Mouse (Mus musculus): ENCODE measurements at regions not wholly inside any gene's neighbourhood (a gene's known extent, or its start where the extent isn't known, plus 50 kb on each side); places are given as distances from the start of the nearest gene placed in this dataset.
A peak's percentile ranks its signal among the peaks of the same experiment; 100 is the strongest.

- DNase-seq, result peak in 1 of 2 experiments; percentile 23
- intact Hi-C loops (cut with DNase I), result no loop called here
Observed at GRCm38 (mm10) chr14:105950924-105951323, 54.3 kb upstream of the Spry2 start.

DNA sequence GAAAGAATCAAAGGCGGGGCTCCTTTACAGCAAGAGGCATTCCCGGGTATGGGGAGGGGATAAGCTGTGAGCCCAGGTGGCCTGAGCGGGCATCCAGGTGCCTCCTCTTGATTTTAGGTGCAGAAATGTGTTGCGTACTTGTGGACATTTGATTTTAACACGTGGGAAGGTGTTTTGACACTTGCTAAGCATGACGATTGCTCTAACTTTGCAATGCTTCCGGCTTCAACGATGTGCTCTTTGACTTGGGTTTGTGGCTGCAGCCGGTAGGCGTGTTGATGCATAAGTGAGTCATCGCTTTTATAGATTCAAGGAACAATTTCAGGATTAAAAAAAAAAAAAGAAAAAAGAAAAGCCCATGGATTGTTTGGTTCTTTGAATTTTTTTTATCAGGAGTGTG lies 58.5 kb upstream of the Spry2 start:
- intact Hi-C loops (cut with DNase I), result no loop called here
- no peak for DNase-seq

DNA sequence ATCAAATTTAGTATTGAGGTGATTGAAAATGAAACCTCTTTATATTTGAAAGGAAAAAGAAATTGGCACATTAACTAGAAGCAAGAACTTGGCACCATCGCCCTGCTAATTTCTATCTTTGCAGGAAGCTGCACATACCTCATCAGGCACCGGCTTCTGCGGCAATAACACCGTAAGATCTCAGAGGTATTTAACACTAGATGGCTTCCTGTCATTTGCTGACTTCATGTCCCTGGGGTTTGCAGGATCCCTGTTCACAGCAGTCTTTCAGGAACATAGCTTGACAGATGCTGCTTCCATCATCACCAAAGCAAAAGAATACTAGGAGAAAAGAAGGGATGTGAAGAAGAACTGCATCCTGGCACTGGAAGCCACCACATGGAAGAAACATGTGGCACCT lies 60.2 kb upstream of the Spry2 start:
- no peak for DNase-seq
- intact Hi-C loops (cut with DNase I), result no loop called here

GRCm38 (mm10) chr14:105958005-105958404 lies 61.4 kb upstream of the Spry2 start:
- intact Hi-C loops (cut with DNase I), result no loop called here
- no peak for DNase-seq

GRCm38 (mm10) chr14:105979544-105980323 lies 83.1 kb upstream of the Spry2 start:
- DNase-seq, result peak in 1 of 2 experiments; percentile 46
- intact Hi-C loops (cut with DNase I), result loop anchor here (5.0 to 10.0 kb wide), 2 partner anchors 348 to 405 kb away; no protein-coding TSS in a partner anchor

DNA sequence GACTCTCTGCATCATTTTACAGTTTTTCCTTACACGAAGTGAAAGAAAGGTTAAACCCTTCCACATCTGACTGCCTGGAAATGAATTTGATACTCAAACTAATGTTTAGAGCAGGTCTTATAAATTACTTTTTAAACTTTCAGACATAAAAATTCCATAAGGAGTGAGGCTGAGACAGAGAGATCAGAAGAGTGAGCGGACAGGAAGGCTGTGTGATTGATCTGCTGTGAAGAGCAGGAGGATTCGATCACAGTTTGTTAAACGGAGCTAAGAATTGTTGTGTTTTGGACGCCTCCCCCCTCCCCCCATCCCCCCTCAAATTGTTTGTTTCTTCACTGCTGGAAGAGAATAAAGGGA lies 83.7 kb upstream of the Spry2 start:
- no peak for DNase-seq
- intact Hi-C loops (cut with DNase I), result loop anchor here (5.0 to 10.0 kb wide), 2 partner anchors 347 to 404 kb away; no protein-coding TSS in a partner anchor

GRCm38 (mm10) chr14:105987341-105987882 lies 90.8 kb upstream of the Spry2 start:
- intact Hi-C loops (cut with DNase I), result loop anchor here (10.0 kb wide), 1 partner anchor 397 kb away; no protein-coding TSS in a partner anchor
- DNase-seq, result no peak

DNA sequence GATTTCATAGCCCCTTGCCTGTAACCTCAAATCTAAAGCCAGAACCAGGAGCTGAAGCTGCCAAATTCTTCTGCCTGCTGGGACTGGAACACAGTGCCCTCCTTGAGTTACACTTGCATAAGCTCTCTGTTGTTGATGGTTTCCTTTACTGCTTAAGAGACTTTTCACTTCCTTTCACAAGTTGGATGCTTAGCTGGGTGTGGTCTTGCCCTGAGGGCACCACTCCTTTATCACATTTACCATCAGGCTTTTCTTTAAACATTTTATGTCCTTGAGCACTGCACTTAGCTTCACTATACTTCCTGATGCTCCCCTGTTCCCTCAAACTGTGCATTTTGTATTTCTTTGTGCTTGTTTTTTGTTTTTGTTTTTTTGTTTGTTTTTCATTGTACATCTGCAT lies 92.1 kb upstream of the Spry2 start:
- intact Hi-C loops (cut with DNase I), result loop anchor here (10.0 kb wide), 1 partner anchor 396 kb away; no protein-coding TSS in a partner anchor

GRCm38 (mm10) chr14:105993124-105993523 lies 96.5 kb upstream of the Spry2 start:
- intact Hi-C loops (cut with DNase I), result no loop called here
- DNase-seq, result no peak

More for the DNA sequence above, 92.1 kb upstream of the Spry2 start:
- DNase-seq, result no peak

DNA sequence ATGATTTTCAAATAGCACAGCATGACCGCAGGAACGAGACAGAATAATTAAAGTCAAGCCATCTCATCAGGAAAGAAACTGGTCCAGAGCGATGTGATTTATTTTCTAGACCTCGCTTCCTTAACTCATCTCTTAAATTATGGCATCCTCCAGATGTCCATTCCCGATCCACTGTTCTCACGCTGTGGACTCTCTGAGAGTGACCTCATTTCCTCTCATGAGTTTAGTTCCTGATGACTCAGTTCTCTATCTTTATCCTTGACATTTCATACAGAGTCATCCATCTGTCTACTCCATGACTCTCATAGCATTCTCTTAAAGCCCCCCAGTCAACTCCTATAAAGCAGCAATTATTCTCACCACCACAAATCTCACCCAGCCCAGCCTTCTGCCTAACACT lies 103.2 kb upstream of the Spry2 start:
- DNase-seq, result no peak
- intact Hi-C loops (cut with DNase I), result no loop called here

DNA sequence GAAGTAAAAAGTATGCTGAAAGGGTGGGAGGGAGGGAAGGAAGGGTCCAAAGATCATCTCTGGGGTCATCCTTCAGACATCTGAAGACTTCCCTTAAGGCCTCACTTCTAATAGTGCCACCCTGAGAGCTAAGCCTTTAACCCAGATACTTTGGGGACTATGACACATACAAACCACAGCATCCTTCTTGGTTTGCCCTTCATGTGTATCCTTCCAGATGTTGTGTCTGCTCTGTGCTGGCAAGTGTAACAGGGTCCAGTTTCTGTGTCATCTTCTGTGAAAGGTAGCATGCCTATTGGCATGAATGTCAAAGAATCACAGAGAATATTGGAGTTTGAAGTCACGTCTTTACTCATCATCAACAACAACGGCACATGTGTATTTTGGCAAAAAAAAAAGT lies 98.2 kb upstream of the Trim52 start:
- no peak for DNase-seq
- intact Hi-C loops (cut with DNase I), result no loop called here

- intact Hi-C loops (cut with DNase I), result no loop called here
- no peak for DNase-seq
Observed at GRCm38 (mm10) chr14:106008951-106009350, 97.0 kb upstream of the Trim52 start.

DNA sequence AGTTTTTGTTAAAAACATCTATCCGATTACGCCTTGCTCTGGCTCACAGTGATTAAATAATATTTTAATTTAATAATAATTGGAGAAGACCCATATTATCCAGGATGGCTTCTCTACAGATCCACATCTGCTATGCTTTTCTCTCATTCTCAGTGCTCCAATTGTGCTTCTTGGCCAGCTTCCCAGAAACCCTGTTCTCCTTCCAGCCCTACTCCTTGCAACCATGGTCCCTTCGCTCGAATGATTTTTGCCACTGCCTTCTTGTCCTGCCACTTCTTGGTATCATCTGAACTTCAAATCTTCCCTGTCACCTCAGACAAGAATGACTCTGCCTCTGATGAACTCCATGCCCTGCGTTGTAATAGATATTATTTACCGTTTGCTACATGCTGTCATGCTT lies 95.0 kb upstream of the Trim52 start:
- intact Hi-C loops (cut with DNase I), result no loop called here
- peak; percentile 8 to 18 for DNase-seq

GRCm38 (mm10) chr14:106011991-106012427 lies 94.0 kb upstream of the Trim52 start:
- intact Hi-C loops (cut with DNase I), result no loop called here
- DNase-seq, result peak; percentile 38 to 43

DNA sequence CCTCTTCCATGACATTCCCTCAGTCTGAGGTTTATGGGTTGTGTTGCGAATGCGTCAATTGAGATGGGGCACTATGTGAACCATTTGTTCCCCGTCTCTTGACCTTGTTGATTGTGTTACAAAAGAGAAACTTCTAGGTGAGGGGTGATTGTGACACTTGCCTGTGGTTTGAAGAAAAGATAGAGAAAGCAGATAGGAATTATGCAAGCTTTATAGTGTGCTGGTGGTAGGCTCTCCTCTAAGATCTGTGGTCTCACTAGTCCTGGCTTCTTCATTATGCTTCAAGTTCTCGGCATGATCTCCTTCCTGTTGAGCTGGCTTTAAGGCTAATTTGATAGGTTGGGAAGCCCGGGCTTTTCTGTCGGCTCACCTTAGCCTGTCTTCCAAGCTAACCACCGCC lies 83.2 kb upstream of the Trim52 start:
- intact Hi-C loops (cut with DNase I), result no loop called here
- no peak for DNase-seq

- DNase-seq, result no peak
- intact Hi-C loops (cut with DNase I), result no loop called here
Observed at GRCm38 (mm10) chr14:106026815-106027214, 79.2 kb upstream of the Trim52 start.

DNA sequence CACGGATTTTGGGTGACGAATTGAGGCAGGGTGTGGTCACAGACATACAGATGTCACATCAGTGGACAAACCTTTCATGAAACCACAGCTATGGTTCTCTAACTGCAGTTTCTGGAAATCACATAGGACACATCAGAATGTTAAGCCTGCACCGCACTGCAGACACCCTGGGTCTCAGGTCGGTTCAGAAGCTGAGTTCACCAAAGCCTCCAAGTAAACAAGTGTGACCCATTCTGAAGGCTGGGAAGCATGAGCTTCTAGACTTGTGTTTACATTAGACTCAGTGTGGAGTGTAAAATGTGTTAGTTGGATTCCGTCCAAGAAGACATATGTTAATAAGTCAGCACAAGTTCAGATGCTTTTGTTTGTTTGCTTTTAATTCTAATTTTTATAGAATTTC lies 78.3 kb upstream of the Trim52 start:
- DNase-seq, result no peak
- intact Hi-C loops (cut with DNase I), result no loop called here

DNA sequence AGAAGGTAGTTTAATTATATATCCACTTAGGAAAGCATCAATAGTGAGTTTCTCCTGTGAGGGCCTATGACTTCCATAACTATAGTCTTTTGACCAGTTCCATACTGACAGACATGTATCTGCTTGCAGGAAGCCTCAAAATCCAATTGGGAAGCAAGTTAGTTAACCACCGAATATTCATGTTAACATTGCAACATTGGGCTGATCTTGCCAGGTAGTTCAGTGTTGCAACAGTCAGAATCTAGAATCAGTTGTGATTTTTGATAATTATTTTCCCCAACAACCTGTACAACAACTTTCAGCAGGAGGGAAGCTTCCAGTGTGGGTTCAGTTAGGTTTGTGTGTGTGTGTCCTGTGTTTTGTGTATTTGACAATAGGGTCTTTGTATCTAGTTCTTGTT lies 74.9 kb upstream of the Trim52 start:
- DNase-seq, result no peak
- intact Hi-C loops (cut with DNase I), result no loop called here

- DNase-seq, result no peak
- intact Hi-C loops (cut with DNase I), result no loop called here
Observed at GRCm38 (mm10) chr14:106033793-106034192, 72.2 kb upstream of the Trim52 start.

DNA sequence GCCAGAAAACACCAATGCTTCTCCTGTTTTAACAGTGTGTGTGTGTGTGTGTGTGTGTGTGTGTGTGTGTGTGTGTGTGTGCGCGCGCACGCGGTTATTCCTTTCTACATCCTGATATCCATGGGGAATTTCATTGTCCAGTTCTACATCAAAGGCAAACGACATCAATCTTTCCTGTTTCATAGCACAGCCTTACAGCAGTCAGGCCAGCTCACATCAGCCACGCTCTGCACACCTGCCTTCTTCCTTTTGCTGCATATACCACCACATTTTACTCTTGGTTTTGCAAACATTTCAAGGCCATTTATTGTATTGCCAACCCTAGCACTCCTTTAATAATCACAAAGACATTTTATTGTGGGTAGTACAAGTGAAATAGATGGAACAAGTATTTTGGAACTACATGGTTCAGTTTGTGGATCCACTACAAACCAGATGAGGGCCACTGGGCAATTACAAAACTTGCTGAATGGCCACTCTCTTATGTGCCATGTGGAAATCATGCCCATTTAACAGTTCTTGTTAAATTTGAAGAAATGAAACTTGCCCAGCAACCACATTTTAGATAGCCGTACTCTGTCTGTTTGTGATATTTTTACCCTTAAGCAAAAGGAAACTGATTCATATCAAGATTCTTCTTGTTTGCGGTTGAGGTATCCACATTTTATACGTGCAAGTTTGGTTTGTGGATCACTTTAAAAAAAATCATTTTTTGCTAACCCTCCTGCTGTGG lies 70.9 kb upstream of the Trim52 start:
- intact Hi-C loops (cut with DNase I), result no loop called here
- DNase-seq, result no peak

DNA sequence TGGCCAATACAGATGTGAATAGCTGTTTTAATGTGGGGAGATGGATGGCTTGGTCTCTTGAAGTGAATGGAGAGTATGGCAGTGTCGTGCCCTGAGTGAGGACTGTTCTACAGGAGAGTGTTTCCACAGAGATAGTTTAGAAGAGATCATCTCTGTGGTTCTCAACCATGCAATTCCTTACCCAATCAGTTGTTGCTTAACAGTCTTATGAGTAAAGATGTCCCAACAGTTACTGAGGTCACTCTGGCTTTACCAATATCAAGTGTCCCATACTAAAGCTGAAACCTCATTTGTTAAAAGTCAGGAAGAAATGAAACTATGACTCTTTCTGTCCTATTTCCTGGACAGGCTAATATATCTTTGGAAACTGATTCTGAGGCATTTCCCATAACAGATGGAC lies 61.7 kb upstream of the Trim52 start:
- DNase-seq, result no peak
- intact Hi-C loops (cut with DNase I), result no loop called here

- DNase-seq, result no peak
- intact Hi-C loops (cut with DNase I), result loop anchor here (10.0 kb wide), 2 partner anchors 145 to 335 kb away; no protein-coding TSS in a partner anchor
Observed at GRCm38 (mm10) chr14:106050231-106050630, 55.8 kb upstream of the Trim52 start.
